Mouse (Mus musculus): ENCODE data around the gene Ifna7.
"Not testable (repeated sequence)": the region's sequence is repeated elsewhere in the genome, so short reads cannot be mapped to it uniquely, and the experiment has no call there.

- not testable (repeated sequence) for TF ChIP-seq CTCF, EP300 (IDR thresholded peaks at IDR 0.05; ENCODE audit: low read depth)
Measured at GRCm38 (mm10) chr4:88802954-88803353, 13.1 kb upstream of the Ifna7 start, which contains the start of gene Gm13287.
